Mouse (Mus musculus): ENCODE measurements around the gene B3gat1. TPM values are rescaled to one million over a fixed set of nuclear protein-coding genes. Genes with fewer than 3 reads are reported as not detected.

Gene B3gat1
- not detected for polyA plus RNA-seq (2014; fragmentation: Illumina TruSeq; extraction: RNeasy Lipid Tissue Mini Kit (QIAGEN cat#74804); ENCODE audit: low read depth, low replicate concordance)

GRCm38 (mm10) chr9:26733206-26733891 lies at the start of gene B3gat1:
B3gat1 (plus strand) TSS chr9:26733728.

DNA sequence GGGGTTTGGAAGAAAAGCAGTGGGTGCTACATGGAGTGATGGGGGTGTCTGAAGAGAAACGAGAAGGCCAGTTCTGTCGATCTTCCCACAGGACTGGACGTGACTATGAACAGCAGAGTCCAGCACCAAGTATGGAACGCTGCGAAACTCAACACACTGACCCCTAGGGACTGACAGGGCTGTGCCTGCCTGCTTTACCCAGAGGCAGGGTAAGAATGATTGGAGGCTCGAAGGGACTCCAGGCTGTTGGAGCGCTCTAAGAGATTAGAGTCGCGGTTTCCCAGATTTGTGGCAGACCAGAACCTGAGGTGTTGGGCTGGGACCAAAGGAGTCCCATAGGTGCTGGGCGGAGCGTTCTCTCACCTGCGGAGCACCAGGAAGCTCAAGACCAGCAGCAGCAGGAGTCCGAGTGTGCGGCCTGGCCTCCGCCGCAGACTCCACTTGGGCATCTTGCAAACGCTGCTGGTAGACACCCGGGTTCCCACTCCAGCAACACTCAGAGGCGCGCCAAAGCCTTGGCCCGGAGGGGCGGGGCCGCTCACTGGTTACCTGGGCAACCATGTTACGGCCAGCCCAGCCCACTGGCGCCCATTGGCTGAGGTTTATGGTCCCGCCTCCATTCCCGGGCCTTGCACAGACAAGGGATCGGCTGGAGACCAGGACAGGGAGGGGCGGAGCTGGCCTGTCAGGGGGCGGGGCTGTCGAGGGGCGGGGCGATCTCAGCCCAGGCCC lies 72.6 kb downstream of the B3gat1 start, which contains the start of gene Glb1l2:
Gene Glb1l2 (minus strand): TSS at position 534 of the 732 bp plus-strand sequence.

Other genes with a start within 250 kb of the B3gat1 start
- 673 TPM for gene Glb1l2, start 72.7 kb downstream of the B3gat1 start, polyA plus RNA-seq (2014; fragmentation: Illumina TruSeq; extraction: RNeasy Lipid Tissue Mini Kit (QIAGEN cat#74804); ENCODE audit: low read depth, low replicate concordance)
- gene Glb1l3, start 127.2 kb downstream of the B3gat1 start, polyA plus RNA-seq (2014; fragmentation: Illumina TruSeq; extraction: RNeasy Lipid Tissue Mini Kit (QIAGEN cat#74804); ENCODE audit: low read depth, low replicate concordance), result 98.2 TPM
- gene Gm1110, start 189.4 kb downstream of the B3gat1 start, polyA plus RNA-seq (2014; fragmentation: Illumina TruSeq; extraction: RNeasy Lipid Tissue Mini Kit (QIAGEN cat#74804); ENCODE audit: low read depth, low replicate concordance), result 690 TPM